Mouse (Mus musculus): Measurements from ENCODE around the gene Lmbr1l. TPM values are rescaled to one million over a fixed set of nuclear protein-coding genes. Genes with fewer than 3 reads are reported as not detected.
"Not testable (repeated sequence)": the region's sequence is repeated elsewhere in the genome, so short reads cannot be mapped to it uniquely, and the experiment has no call there.

The Lmbr1l gene
- total RNA-seq, 2 experiments from 2014 or later = 7.4 to 9.8 TPM

GRCm38 (mm10) chr15:98934217-98934839 lies 16.3 kb upstream of the Lmbr1l start, which contains the start of gene Tuba1b:
Gene Tuba1b (minus strand): TSS chr15:98934565.
- DNase-seq = peak; percentile 93 to 95

- peak; percentile 96 to 97 for DNase-seq
These were observed 15.8 kb upstream of the Lmbr1l start for GRCm38 (mm10) chr15:98933833-98934216.

- DNase-seq = peak; percentile 41 to 48
These were observed 15.1 kb upstream of the Lmbr1l start for GRCm38 (mm10) chr15:98933004-98933671.

- DNase-seq = no peak
These were observed 13.0 kb upstream of the Lmbr1l start for GRCm38 (mm10) chr15:98930998-98931397.

- DNase-seq = no peak
These were observed 12.1 kb upstream of the Lmbr1l start for GRCm38 (mm10) chr15:98930017-98930734.

- DNase-seq = peak; percentile 81 to 84
These were observed 10.7 kb upstream of the Lmbr1l start for GRCm38 (mm10) chr15:98928598-98929240.

- no peak for DNase-seq
These were observed 9.5 kb upstream of the Lmbr1l start for GRCm38 (mm10) chr15:98927566-98927965.

GRCm38 (mm10) chr15:98924682-98925081 lies 6.7 kb upstream of the Lmbr1l start:
- no peak for DNase-seq

GRCm38 (mm10) chr15:98923031-98923537 lies 5.1 kb upstream of the Lmbr1l start:
- no peak for DNase-seq

- DNase-seq = no peak
These were observed 4.5 kb upstream of the Lmbr1l start for GRCm38 (mm10) chr15:98922581-98922980.

- no peak for DNase-seq
These were observed 3.5 kb upstream of the Lmbr1l start for GRCm38 (mm10) chr15:98921510-98921909.

- not testable (repeated sequence) for DNase-seq
These were observed 466 bp upstream of the Lmbr1l start for GRCm38 (mm10) chr15:98918499-98918895.

- peak in 1 of 2 experiments; percentile 39 for DNase-seq
These were observed 940 bp downstream of the Lmbr1l start for GRCm38 (mm10) chr15:98917091-98917490.

- DNase-seq = no peak
These were observed 2.0 kb downstream of the Lmbr1l start for GRCm38 (mm10) chr15:98916016-98916415.

GRCm38 (mm10) chr15:98914903-98915302 lies 3.1 kb downstream of the Lmbr1l start:
- DNase-seq = no peak

GRCm38 (mm10) chr15:98904692-98905091 lies 13.3 kb downstream of the Lmbr1l start:
- DNase-seq = peak in 1 of 2 experiments; percentile 57

- no peak for DNase-seq
These were observed 15.4 kb downstream of the Lmbr1l start for GRCm38 (mm10) chr15:98902600-98902999.

GRCm38 (mm10) chr15:98901530-98901929 lies 16.5 kb downstream of the Lmbr1l start:
- DNase-seq = no peak

- peak; percentile 21 to 31 for DNase-seq
These were observed 19.9 kb downstream of the Lmbr1l start, which contains the start of gene Dhh for GRCm38 (mm10) chr15:98897928-98898800. Gene Dhh (minus strand): TSS chr15:98898540.

- peak; percentile 47 to 77 for DNase-seq
These were observed 20.5 kb downstream of the Lmbr1l start for GRCm38 (mm10) chr15:98897495-98897894.
